In genomic region chr12:69538362-69538950, GRCm38 (mm10) we compare ENCODE assay signal across 8 mouse cellular contexts. TPM values are rescaled to one million over a fixed set of nuclear protein-coding genes. Genes with fewer than 3 reads are reported as not detected.
A peak's percentile ranks its signal among the peaks of the same experiment; 100 is the strongest.
DNase-seq lines count a peak whose midpoint lies in the region; ATAC-seq and TF ChIP-seq lines count a peak whose summit lies in the region.

No protein-coding gene starts in this region.

- no peak for TF ChIP-seq POLR2A in olfactory bulb, adult 2 months (IDR thresholded peaks at IDR 0.05; ENCODE audit: insufficient read depth, low read depth, low read length)

- no peak overlapping the region for H3K4me2 ChIP-seq in forebrain, embryonic 16.5 days (ENCODE audit: low read length)
- peak overlapping the region; percentile 50 for H3K4me2 ChIP-seq in limb, embryonic 13.5 days (replicated peaks)

- peak; percentile 36 for DNase-seq in thymus, postnatal 0 days (ENCODE audit: low spot score)
- DNase-seq in thymus, postnatal 25 days, result no peak
- DNase-seq in layer of hippocampus, adult 8-10 months (ENCODE audit: low spot score in 2 of 2), result no peak
- no peak for DNase-seq in gastrocnemius, postnatal 36 days
- no peak for DNase-seq in gastrocnemius, postnatal 14 days

- ATAC-seq in forebrain, embryonic 16.5 days, result no peak
- ATAC-seq in limb, embryonic 13.5 days (ENCODE audit: low FRiP score, low read depth), result no peak

- no peak for TF ChIP-seq CTCF in olfactory bulb, adult 2 months (IDR thresholded peaks at IDR 0.05; ENCODE audit: insufficient read depth, low read depth, low read length)

- H3K9me3 ChIP-seq in forebrain, embryonic 16.5 days (ENCODE audit: control insufficient read depth, low read length), result no peaks in the 10 kb centered on the region
- H3K9me3 ChIP-seq in limb, embryonic 13.5 days, result no peaks in the 10 kb centered on the region

- H3K4me1 ChIP-seq in forebrain, embryonic 16.5 days (replicated peaks; ENCODE audit: control insufficient read depth, insufficient read depth, low read length), result peaks cover 4% of the 10 kb centered on the region; the same call in 1 of the 2 replicates
- H3K4me1 ChIP-seq in limb, embryonic 13.5 days, result peaks cover 34% of the 10 kb centered on the region
- H3K4me1 ChIP-seq in olfactory bulb, adult 2 months (ENCODE audit: control insufficient read depth, insufficient read depth, low read length), result peaks cover 36% of the 10 kb centered on the region

- H3K27ac ChIP-seq in forebrain, embryonic 16.5 days (ENCODE audit: low read length), result 0 out of 2 replicates have a peak overlapping the region, but pooled peaks have one; percentile 6
- peak overlapping the region; percentile 89 for H3K27ac ChIP-seq in limb, embryonic 13.5 days
- peak overlapping the region; percentile 96 for H3K27ac ChIP-seq in olfactory bulb, adult 2 months (ENCODE audit: insufficient read depth, low read depth, low read length)

- H3K9ac ChIP-seq in forebrain, embryonic 16.5 days (replicated peaks; ENCODE audit: low read depth, low read length), result no peak overlapping the region
- H3K9ac ChIP-seq in limb, embryonic 13.5 days, result 0 out of 2 replicates have a peak overlapping the region, but pooled peaks have one; percentile 15

- intact Hi-C loops in gastrocnemius, postnatal 36 days (cut with DNase I), result no loop called here
- intact Hi-C loops in gastrocnemius, postnatal 14 days (cut with DNase I; ENCODE audit: low total_unique reads), result no loop called here

- no peak overlapping the region for H3K4me3 ChIP-seq in forebrain, embryonic 16.5 days (replicated peaks; ENCODE audit: low read length)
- H3K4me3 ChIP-seq in limb, embryonic 13.5 days, result no peak overlapping the region
- peak overlapping the region; percentile 22; the same call in 1 of the 2 replicates for H3K4me3 ChIP-seq in olfactory bulb, adult 2 months (ENCODE audit: insufficient read depth, low read depth, low read length)

- no peaks in the 10 kb centered on the region for H3K36me3 ChIP-seq in forebrain, embryonic 16.5 days (ENCODE audit: control insufficient read depth, insufficient read depth)
- no peaks in the 10 kb centered on the region for H3K36me3 ChIP-seq in limb, embryonic 13.5 days

- H3K27me3 ChIP-seq in forebrain, embryonic 16.5 days (replicated peaks; ENCODE audit: control insufficient read depth, insufficient read depth, low read length), result no peaks in the 10 kb centered on the region
- no peaks in the 10 kb centered on the region for H3K27me3 ChIP-seq in limb, embryonic 13.5 days

- WGBS in forebrain, embryonic 16.5 days, result 72% methylated on average over 4 of the region's 4 CpGs
- WGBS in limb, embryonic 13.5 days, result 46% methylated on average over 4 of the region's 4 CpGs
- whole genome bisulfite sequencing in olfactory bulb, adult 2 months, result 51% methylated on average over 4 of the region's 4 CpGs

RNA-seq across cellular contexts. Expression of gene Vcpkmt, which starts 44.4 kb away (rescaled TPM):
- 29.6 and 29.9 TPM in 2 replicates for polyA plus RNA-seq in thymus, postnatal 0 days (2015; fragmentation: Nextera tagmentation; extraction: Ambion mirVana)
- polyA plus RNA-seq in forebrain, embryonic 16.5 days (2015; fragmentation: Nextera tagmentation; extraction: Ambion mirVana), result 30.6 and 33.5 TPM in 2 replicates
- polyA plus RNA-seq in limb, embryonic 13.5 days (2015; fragmentation: Nextera tagmentation; extraction: Ambion mirVana), result 32.1 and 34.0 TPM in 2 replicates
- polyA plus RNA-seq in olfactory bulb, adult 2 months (2012; ENCODE audit: insufficient read depth, insufficient read length, low replicate concordance, missing spikeins), result not detected in 2 replicates
- total RNA-seq in layer of hippocampus, adult 8-10 months (2022), result 10 to 100 TPM; 19.9 to 22.4 (median 20.1) TPM
- 1 to 10 TPM; 3.1 to 3.8 TPM for total RNA-seq in gastrocnemius, postnatal 36 days (2021)
- total RNA-seq in gastrocnemius, postnatal 14 days (2021), result 1 to 10 TPM; 3.7 to 4.1 TPM

Comparison
In these comparisons a context has a peak if more than half of its experiments do, and no peak if none do; other contexts are left out.
1. H3K27ac ChIP-seq: peak in every context shown above with its lines; median percentile 96 in olfactory bulb, adult 2 months; 89 in limb, embryonic 13.5 days; 6 in forebrain, embryonic 16.5 days.
2. RNA of gene Vcpkmt, which starts 44.4 kb away (polyA plus RNA-seq): 30.6 to 33.5 TPM in forebrain, embryonic 16.5 days, 32.1 to 34.0 TPM in limb, embryonic 13.5 days and 29.6 to 29.9 TPM in thymus, postnatal 0 days; not detected in olfactory bulb, adult 2 months; every median in the first group is over 10 times any median in the second.